Mouse (Mus musculus) forebrain, embryonic 12.5 days (tissue): ENCODE data around the gene Zic2. TPM values are rescaled to one million over a fixed set of nuclear protein-coding genes. Genes with fewer than 3 reads are reported as not detected.
A peak's percentile ranks its signal among the peaks of the same experiment; 100 is the strongest.
"Not testable (repeated sequence)": the region's sequence is repeated elsewhere in the genome, so short reads cannot be mapped to it uniquely, and the experiment has no call there.

Source experiments
- ATAC-seq: fragments of 200-750 bp; cut with Nextera tagmentation; 2 replicates; pipeline ENCODE4 v1.8.0; 2017; ENCODE audit warnings: moderate TSS enrichment; ENCODE audit not compliant: low FRiP score
- H3K27ac ChIP-seq: fragments of 300-500 bp; sonication (generic); 2 replicates; pipeline ENCODE4 v1.5.1; 2016; ENCODE audit warnings: mild to moderate bottlenecking
- H3K27me3 ChIP-seq: fragments of 300-500 bp; sonication (generic); 2 replicates; pipeline ENCODE4 v1.6.1; 2016; ENCODE audit warnings: mild to moderate bottlenecking
- H3K36me3 ChIP-seq: fragments of 300-500 bp; sonication (generic); replicated peaks from 2 replicates; pipeline ENCODE4 v1.6.1; 2016; ENCODE audit warnings: mild to moderate bottlenecking
- H3K4me1 ChIP-seq: fragments of 300-500 bp; sonication (generic); 2 replicates; pipeline ENCODE4 v1.6.1; 2016
- H3K4me2 ChIP-seq: fragments of 300-500 bp; sonication (generic); 2 replicates; pipeline ENCODE4 v1.6.1; 2016; ENCODE audit warnings: mild to moderate bottlenecking, moderate library complexity
- H3K4me3 ChIP-seq: fragments of 300-500 bp; sonication (generic); replicated peaks from 2 replicates; pipeline ENCODE4 v1.5.1; 2016; ENCODE audit warnings: mild to moderate bottlenecking
- H3K9ac ChIP-seq: fragments of 300-500 bp; sonication (generic); 2 replicates; pipeline ENCODE4 v1.6.1; 2016; ENCODE audit warnings: mild to moderate bottlenecking
- H3K9me3 ChIP-seq: fragments of 300-500 bp; sonication (generic); 2 replicates; pipeline ENCODE4 v1.6.1; 2016
- WGBS: fragments of 180-500 bp; shearing (Covaris S2); methylation state at CpG from one replicate; pipeline ENCODE4 v1.1.7; 2016; 5-methylcytosine and 5-hydroxymethylcytosine counted together
- polyA plus RNA-seq: library from polyadenylated mRNA; unstranded; fragments of >200 nt; fragmentation: Nextera tagmentation; extraction: Ambion mirVana; gene quantifications from 2 replicates; pipeline ENCODE4 v1.2.1, GENCODE M21; 2016

Gene Zic2
- polyA plus RNA-seq, 1 experiment from 2014 or later: 16.3 TPM

GRCm38 (mm10) chr14:122463080-122463691 is 12.0 kb upstream of the Zic2 start:
- under 1% methylated on average over 40 of the region's 40 CpGs for WGBS

GRCm38 (mm10) chr14:122463734-122464341 is 11.4 kb upstream of the Zic2 start:
- H3K9ac ChIP-seq: peak overlapping the region; percentile 96
- 0% methylated on average over 40 of the region's 58 CpGs for WGBS
- H3K4me3 ChIP-seq: peak overlapping the region; percentile 72
- peaks cover 52% of the 10 kb centered on the region for H3K4me1 ChIP-seq
- H3K27me3 ChIP-seq: peaks cover 70% of the 10 kb centered on the region
- H3K36me3 ChIP-seq, H3K9me3 ChIP-seq: not testable (repeated sequence)
- peak overlapping the region; percentile 76 for H3K4me2 ChIP-seq
- ATAC-seq: peak; percentile 42
- H3K27ac ChIP-seq: peak overlapping the region; percentile 99

More at GRCm38 (mm10) chr14:122463080-122463691, 12.0 kb upstream of the Zic2 start:
- H3K9ac ChIP-seq: peak overlapping the region; percentile 96
- peaks cover 63% of the 10 kb centered on the region for H3K27me3 ChIP-seq
- H3K27ac ChIP-seq: peak overlapping the region; percentile 99
- H3K4me1 ChIP-seq: peaks cover 46% of the 10 kb centered on the region
- ATAC-seq: no peak
- H3K4me2 ChIP-seq: peak overlapping the region; percentile 76
- H3K4me3 ChIP-seq: peak overlapping the region; percentile 72
- no peaks in the 10 kb centered on the region for H3K36me3 ChIP-seq
- H3K9me3 ChIP-seq: no peaks in the 10 kb centered on the region

- Histone ChIP-seq H3K27ac (peak overlapping the region; percentile 99), H3K27me3 (peaks cover 75% of the 10 kb centered on the region), H3K9me3 (no peaks in the 10 kb centered on the region), H3K9ac (peak overlapping the region; percentile 96), H3K36me3 (no peaks in the 10 kb centered on the region), H3K4me2 (peak overlapping the region; percentile 76), H3K4me1 (peaks cover 58% of the 10 kb centered on the region), H3K4me3 (peak overlapping the region; percentile 72)
- WGBS: under 1% methylated on average over 53 of the region's 62 CpGs
- peak; percentile 28 for ATAC-seq
Observed at GRCm38 (mm10) chr14:122464351-122464762, 10.9 kb upstream of the Zic2 start.

- Histone ChIP-seq H3K9ac (peak within 1 kb of the TSS; percentile 96), H3K36me3 (no peaks in the 10 kb centered on the region), H3K4me1 (peaks cover 59% of the 10 kb centered on the region), H3K27me3 (peaks cover 73% of the 10 kb centered on the region), H3K4me2 (peak within 1 kb of the TSS; percentile 76), H3K9me3 (no peaks in the 10 kb centered on the region), H3K4me3 (peak within 1 kb of the TSS; percentile 72), H3K27ac (peak within 1 kb of the TSS; percentile 99)
- under 1% methylated on average over 57 of the region's 62 CpGs for WGBS
- peak; percentile 87 for ATAC-seq
Observed at GRCm38 (mm10) chr14:122464763-122465741, 10.2 kb upstream of the Zic2 start, which contains the start of gene Zic5. Gene Zic5, minus strand, starts transcription at chr14:122465677.

GRCm38 (mm10) chr14:122465931-122466490 is 9.2 kb upstream of the Zic2 start:
- H3K9ac ChIP-seq: peak overlapping the region; percentile 96
- H3K4me3 ChIP-seq: peak overlapping the region; percentile 72
- peak overlapping the region; percentile 76 for H3K4me2 ChIP-seq
- H3K36me3 ChIP-seq: no peaks in the 10 kb centered on the region
- H3K4me1 ChIP-seq: peaks cover 54% of the 10 kb centered on the region
- ATAC-seq: no peak
- H3K9me3 ChIP-seq: no peaks in the 10 kb centered on the region
- H3K27me3 ChIP-seq: peaks cover 70% of the 10 kb centered on the region
- peak overlapping the region; percentile 99 for H3K27ac ChIP-seq
- WGBS: 25% methylated on average over 13 of the region's 13 CpGs

- no peaks in the 10 kb centered on the region for H3K9me3 ChIP-seq
- H3K27ac ChIP-seq: 0 out of 2 replicates have a peak overlapping the region, but pooled peaks have one; percentile 2
- H3K27me3 ChIP-seq: peaks cover 73% of the 10 kb centered on the region
- peak overlapping the region; percentile 76 for H3K4me2 ChIP-seq
- no peak overlapping the region for H3K9ac ChIP-seq
- peak overlapping the region; percentile 72; the same call in 1 of the 2 replicates for H3K4me3 ChIP-seq
- WGBS: 46% methylated on average over 7 of the region's 7 CpGs
- H3K4me1 ChIP-seq: peaks cover 57% of the 10 kb centered on the region
- no peak for ATAC-seq
- no peaks in the 10 kb centered on the region for H3K36me3 ChIP-seq
Observed at GRCm38 (mm10) chr14:122466756-122467362, 8.4 kb upstream of the Zic2 start.

- 6% methylated on average over 23 of the region's 23 CpGs for WGBS
- Histone ChIP-seq H3K27ac (peak overlapping the region; percentile 83), H3K4me3 (peak overlapping the region; percentile 30), H3K36me3 (no peaks in the 10 kb centered on the region), H3K9me3 (no peaks in the 10 kb centered on the region), H3K4me2 (peak overlapping the region; percentile 52), H3K4me1 (peaks cover 46% of the 10 kb centered on the region), H3K9ac (peak overlapping the region; percentile 65), H3K27me3 (peaks cover 67% of the 10 kb centered on the region)
- no peak for ATAC-seq
Observed at GRCm38 (mm10) chr14:122467926-122468841, 7.1 kb upstream of the Zic2 start.

GRCm38 (mm10) chr14:122468971-122469755 is 6.1 kb upstream of the Zic2 start:
- Histone ChIP-seq H3K4me3 (peak overlapping the region; percentile 30), H3K4me2 (peak overlapping the region; percentile 52), H3K9me3 (no peaks in the 10 kb centered on the region), H3K9ac (peak overlapping the region; percentile 65), H3K36me3 (no peaks in the 10 kb centered on the region), H3K4me1 (peaks cover 51% of the 10 kb centered on the region), H3K27ac (peak overlapping the region; percentile 83), H3K27me3 (peaks cover 70% of the 10 kb centered on the region)
- WGBS: 4% methylated on average over 28 of the region's 28 CpGs
- no peak for ATAC-seq

- no peaks in the 10 kb centered on the region for H3K9me3 ChIP-seq
- H3K36me3 ChIP-seq: peaks cover 5% of the 10 kb centered on the region; the same call in 1 of the 2 replicates
- WGBS: 7% methylated on average over 24 of the region's 31 CpGs
- peaks cover 71% of the 10 kb centered on the region for H3K27me3 ChIP-seq
- H3K4me1 ChIP-seq: peaks cover 55% of the 10 kb centered on the region
- H3K27ac ChIP-seq: peak overlapping the region; percentile 99
- H3K9ac ChIP-seq: peak overlapping the region; percentile 52
- ATAC-seq: no peak
- H3K4me2 ChIP-seq: peak overlapping the region; percentile 63
- H3K4me3 ChIP-seq: peak overlapping the region; percentile 90
Observed at GRCm38 (mm10) chr14:122471449-122472085, 3.7 kb upstream of the Zic2 start.

GRCm38 (mm10) chr14:122472161-122472560 is 3.1 kb upstream of the Zic2 start:
- WGBS: 2% methylated on average over 13 of the region's 13 CpGs
- peak overlapping the region; percentile 99 for H3K9ac ChIP-seq
- H3K9me3 ChIP-seq: no peaks in the 10 kb centered on the region
- H3K27me3 ChIP-seq: peaks cover 66% of the 10 kb centered on the region
- peaks cover 6% of the 10 kb centered on the region; the same call in 1 of the 2 replicates for H3K36me3 ChIP-seq
- ATAC-seq: no peak
- H3K4me2 ChIP-seq: peak overlapping the region; percentile 63
- peak overlapping the region; percentile 90 for H3K4me3 ChIP-seq
- peaks cover 55% of the 10 kb centered on the region for H3K4me1 ChIP-seq
- H3K27ac ChIP-seq: peak overlapping the region; percentile 99
